Mouse (Mus musculus) left cerebral cortex, adult 9 months (tissue): ENCODE data around the gene Sstr2.
A peak's percentile ranks its signal among the peaks of the same experiment; 100 is the strongest.

Experiments
- DNase-seq, 2 experiments: peaks; one replicate each; pipeline ENCODE4 v3.0.0; 2022; ENCODE audit warnings: low spot score in 2 of 2

Gene Sstr2

GRCm38 (mm10) chr11:113619420-113620080, 408 bp downstream of the Sstr2 start:
- no peak for DNase-seq

DNA sequence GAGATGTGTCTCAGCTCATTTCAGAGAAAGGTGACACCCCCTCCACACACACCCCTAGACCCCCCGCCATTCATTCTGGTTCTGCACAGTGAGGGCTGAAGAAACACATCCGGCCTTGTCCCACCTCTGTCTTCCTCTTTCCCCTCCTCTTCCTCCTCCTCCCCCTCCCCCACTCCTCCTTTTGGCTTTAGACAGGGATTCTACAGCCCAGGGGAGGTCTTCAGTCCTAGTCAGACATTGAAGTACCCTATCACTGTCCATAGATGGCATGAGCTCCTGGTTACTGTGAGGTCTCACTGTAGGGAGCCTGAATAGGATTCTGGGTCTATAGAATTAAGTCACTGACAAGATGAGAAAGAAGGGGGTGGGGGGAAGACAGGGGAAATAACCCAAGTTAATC, 1.9 kb downstream of the Sstr2 start:
- no peak for DNase-seq

DNA sequence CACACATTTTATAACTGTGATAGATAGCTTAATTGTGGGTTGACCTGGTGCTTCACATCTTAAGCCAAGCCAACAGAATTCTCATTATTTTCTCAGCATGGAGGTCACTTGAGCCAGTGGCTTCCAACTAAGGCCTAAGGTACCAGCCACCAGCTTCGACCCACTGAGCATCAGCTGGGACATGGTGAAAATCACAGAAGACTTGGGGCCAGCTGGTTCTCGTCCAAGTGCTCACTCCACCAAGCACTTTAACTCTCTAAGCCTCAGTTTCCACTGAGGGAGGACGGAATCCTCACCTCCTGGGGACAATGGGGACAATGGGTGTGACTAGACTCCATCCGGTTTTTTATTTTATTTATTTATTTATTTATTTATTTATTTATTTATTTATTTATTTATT, 2.9 kb downstream of the Sstr2 start:
- DNase-seq = no peak

GRCm38 (mm10) chr11:113625437-113625836, 6.3 kb downstream of the Sstr2 start:
- DNase-seq = no peak

- no peak for DNase-seq
Measured at GRCm38 (mm10) chr11:113627785-113628184, 8.6 kb downstream of the Sstr2 start.

DNA sequence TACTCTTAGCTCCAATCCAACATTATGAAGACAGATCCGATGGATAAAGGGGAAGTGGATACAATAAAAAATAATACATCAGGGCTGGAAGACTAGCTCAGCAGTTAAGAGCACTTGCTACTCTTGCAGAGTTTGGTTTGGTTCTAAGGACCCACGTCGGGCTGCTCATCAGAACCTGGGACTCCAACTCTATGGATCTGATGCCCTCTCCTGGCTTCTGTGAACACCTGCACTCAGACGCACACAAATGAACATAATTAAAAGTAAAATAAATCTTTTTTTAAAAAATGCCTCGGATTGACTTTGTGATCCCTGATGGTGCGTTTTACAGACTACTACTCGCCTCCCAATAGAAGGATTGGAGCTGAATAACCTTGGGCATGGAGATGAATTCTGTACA, 11.5 kb downstream of the Sstr2 start:
- no peak for DNase-seq

DNA sequence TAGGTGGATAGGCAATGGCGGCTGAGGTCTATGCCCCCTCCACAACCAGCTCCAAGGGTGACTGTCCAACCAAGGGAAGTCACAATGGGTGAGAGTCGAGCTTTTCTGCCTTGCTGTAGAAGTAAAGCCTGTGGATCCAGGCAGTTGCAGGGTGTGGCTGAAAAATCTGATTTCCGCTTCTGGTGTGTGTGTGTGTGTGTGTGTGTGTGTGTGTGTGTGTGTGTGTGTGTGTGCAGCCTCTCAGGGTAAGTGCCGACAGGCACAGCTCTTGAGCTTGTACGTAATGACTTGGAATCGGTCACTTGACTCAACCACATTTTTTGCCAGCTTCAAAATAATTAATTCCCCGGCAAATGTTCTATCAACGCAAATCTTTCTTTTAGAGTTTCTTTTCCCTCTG, 12.2 kb downstream of the Sstr2 start:
- DNase-seq = no peak

- no peak for DNase-seq
Measured at GRCm38 (mm10) chr11:113631862-113632261, 12.7 kb downstream of the Sstr2 start.

GRCm38 (mm10) chr11:113632303-113632702, 13.2 kb downstream of the Sstr2 start:
- DNase-seq = no peak

DNA sequence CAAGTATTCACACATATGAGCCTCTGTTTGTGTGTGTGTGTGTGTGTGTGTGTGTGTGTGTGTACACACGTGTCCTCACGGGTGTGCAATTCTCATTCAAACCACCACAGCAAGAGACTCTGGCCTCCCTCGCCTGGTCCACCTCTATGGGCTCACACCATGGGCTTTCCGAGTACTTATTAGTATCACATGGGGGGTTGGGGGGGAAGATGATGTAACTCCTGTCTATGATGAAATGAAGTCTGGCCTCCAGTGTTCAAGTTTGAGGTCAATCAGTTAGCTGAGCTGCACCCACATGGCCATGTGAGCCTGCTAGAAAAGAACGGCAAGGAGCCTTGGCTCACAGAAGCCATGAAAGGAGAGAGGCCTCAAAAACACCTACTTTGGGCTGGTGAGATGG, 14.3 kb downstream of the Sstr2 start:
- no peak for DNase-seq

- no peak for DNase-seq
Measured at GRCm38 (mm10) chr11:113634699-113635121, 15.6 kb downstream of the Sstr2 start.

DNA sequence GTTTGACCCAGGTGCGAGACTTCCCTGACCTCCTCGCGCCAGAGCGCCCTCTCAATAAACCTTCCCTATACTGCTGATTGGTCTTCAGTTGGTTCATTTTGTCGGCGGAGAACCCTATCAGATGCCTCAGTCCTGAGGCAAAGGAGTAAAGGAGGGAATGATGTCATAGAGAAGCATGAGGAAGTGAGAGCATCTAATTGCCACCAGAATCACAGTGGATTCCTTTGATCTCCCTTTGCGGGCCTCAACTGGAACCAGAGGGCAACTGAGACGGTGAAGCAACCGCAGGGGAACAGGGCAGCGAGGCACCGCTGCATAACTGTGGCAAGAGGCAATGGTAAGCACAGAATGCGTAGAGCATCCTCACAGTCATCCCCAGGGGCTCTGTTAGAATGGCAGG, 19.5 kb downstream of the Sstr2 start:
- DNase-seq = no peak

DNA sequence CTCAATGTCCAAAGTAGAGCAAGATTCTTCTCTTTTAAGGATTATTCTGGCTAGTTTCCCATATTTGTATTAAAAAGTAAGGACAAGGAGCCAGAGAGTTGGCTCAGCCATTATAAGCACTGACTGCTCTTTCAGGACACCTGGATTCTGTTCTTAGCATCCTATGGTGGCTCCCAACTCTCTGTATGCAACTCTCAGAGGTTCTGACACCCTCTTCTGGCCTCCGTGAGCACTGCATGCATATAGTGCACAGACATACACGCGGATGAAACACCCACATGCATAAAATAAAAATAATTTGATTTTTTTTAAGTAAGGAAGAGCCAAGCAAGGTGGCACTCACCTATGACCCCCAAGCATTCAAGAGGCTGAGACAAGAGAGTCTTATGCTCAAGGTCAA, 26.0 kb downstream of the Sstr2 start:
- no peak for DNase-seq

DNA sequence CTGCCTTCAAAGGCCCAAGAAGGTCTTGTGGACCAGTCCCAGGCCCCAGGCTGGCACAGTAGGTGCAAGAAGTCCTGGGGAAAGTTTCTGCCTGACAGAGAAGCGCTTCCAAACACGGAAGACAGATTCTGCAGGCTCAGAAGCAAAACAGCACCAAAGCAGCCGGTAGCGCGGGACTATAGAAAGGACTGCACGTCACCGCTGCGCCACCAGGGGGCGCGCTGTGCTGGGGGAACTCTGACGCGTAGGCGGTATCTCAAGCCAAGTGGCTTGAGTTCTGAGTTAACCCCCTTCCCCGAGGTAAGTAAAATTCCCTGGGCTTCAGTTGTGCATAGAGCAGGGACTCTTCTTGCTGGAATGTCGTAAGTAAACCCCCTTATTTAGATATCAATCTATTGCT, 29.0 kb downstream of the Sstr2 start:
- DNase-seq = peak in 1 of 2 experiments; percentile 81

GRCm38 (mm10) chr11:113648690-113649352, 29.7 kb downstream of the Sstr2 start, which contains the start of gene Cog1:
Gene Cog1, plus strand, starts transcription at chr11:113649169.
- DNase-seq = no peak

- peak in 1 of 2 experiments; percentile 50 for DNase-seq
Measured at GRCm38 (mm10) chr11:113649353-113650210, 30.4 kb downstream of the Sstr2 start, which contains the start of gene Slc39a11. Gene Slc39a11, minus strand, starts transcription at chr11:113650079.

DNA sequence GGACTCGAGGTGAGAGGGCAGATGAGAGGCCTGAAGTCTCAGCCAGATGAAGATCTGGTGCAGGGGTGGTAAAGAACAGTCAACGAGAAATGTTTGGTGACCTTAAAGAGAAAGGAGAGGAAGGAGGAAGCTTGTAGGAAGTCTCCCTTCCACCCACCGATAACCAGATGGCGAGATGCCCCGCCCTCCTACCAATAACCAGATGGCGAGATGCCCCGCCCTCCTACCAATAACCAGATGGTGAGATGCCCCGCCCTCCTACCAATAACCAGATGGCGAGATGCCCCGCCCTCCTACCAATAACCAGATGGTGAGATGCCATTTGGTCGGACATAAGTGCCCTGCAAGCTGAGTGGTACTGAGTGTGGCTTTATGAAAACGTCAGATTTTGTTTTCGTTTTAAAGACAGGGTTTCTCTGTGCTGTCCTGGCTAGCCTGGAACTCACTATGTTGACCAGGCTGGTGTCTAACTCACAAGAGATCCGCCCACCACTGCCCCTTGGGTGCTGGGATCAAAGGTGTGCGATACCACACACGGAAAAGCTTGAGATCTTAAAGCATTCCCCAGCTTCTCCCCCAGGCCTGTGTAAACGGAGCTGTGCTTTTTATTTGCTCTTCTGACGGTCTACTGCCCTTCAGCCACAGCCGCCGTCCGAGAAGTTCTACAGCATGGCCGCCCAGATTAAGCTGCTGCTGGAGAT, 32.2 kb downstream of the Sstr2 start:
- DNase-seq = no peak

DNA sequence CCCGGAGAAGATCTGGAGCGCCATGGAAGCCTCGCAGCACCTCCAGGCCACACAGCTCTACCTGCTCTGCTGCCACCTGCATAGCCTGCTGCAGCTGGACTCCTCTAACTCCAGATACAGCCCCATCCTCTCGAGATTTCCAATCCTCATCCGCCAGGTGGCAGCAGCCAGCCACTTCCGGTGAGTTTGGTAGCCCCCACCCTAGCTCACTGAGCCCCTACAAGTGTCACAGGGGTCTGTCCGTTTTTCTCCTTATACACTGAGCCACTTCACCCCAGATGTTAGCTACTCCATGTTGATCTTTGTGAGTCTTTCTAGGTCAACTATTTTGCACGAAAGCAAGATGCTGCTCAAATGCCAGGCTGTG, 32.7 kb downstream of the Sstr2 start:
- no peak for DNase-seq

GRCm38 (mm10) chr11:113652516-113652915, 33.4 kb downstream of the Sstr2 start:
- DNase-seq = no peak

DNA sequence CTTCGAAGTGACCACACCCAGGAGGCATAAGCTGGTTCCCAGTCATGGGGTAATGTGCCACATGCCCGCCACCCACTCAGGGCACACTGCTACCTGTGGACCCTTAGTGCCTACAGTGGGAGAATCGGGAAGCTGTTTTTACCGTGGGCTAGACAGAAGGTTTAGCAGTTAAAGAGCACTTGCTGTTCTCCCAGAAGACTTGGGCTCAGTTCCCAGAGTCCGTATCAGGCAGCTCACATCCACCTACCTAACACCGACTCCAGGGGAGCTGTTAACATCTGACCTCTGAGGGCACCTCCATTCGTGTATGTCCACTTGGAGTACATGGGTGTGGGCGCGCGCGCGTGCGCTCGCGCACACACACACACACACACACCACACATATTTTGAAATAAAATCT, 35.0 kb downstream of the Sstr2 start:
- no peak for DNase-seq

- peak in 1 of 2 experiments; percentile 60 for DNase-seq
Measured at GRCm38 (mm10) chr11:113654561-113655270, 35.6 kb downstream of the Sstr2 start.
